Mouse (Mus musculus): ENCODE measurements around the gene Tfip11.

Tfip11 gene

GRCm38 (mm10) chr5:112367338-112367737, 41.2 kb downstream of the Tfip11 start:
- DNase-seq, result no peak

GRCm38 (mm10) chr5:112367929-112368328, 41.8 kb downstream of the Tfip11 start:
- DNase-seq, result peak; percentile 62

- no peak for DNase-seq
Observed at GRCm38 (mm10) chr5:112368666-112369065, 42.5 kb downstream of the Tfip11 start.

- DNase-seq, result no peak
Observed at GRCm38 (mm10) chr5:112369326-112369725, 43.2 kb downstream of the Tfip11 start.

GRCm38 (mm10) chr5:112370236-112370813, 44.2 kb downstream of the Tfip11 start:
- DNase-seq, result no peak

GRCm38 (mm10) chr5:112371933-112372332, 45.8 kb downstream of the Tfip11 start:
- peak; percentile 86 for DNase-seq

GRCm38 (mm10) chr5:112376111-112376510, 50.0 kb downstream of the Tfip11 start:
- DNase-seq, result no peak

- DNase-seq, result peak; percentile 60
Observed at GRCm38 (mm10) chr5:112377380-112377779, 51.2 kb downstream of the Tfip11 start.

GRCm38 (mm10) chr5:112378716-112379115, 52.6 kb downstream of the Tfip11 start:
- DNase-seq, result no peak

- DNase-seq, result no peak
Observed at GRCm38 (mm10) chr5:112381154-112381553, 55.0 kb downstream of the Tfip11 start.

- no peak for DNase-seq
Observed at GRCm38 (mm10) chr5:112382042-112382441, 55.9 kb downstream of the Tfip11 start.

GRCm38 (mm10) chr5:112382641-112383330, 56.6 kb downstream of the Tfip11 start:
- peak; percentile 69 for DNase-seq

GRCm38 (mm10) chr5:112384805-112385472, 58.8 kb downstream of the Tfip11 start:
- no peak for DNase-seq

- DNase-seq, result no peak
Observed at GRCm38 (mm10) chr5:112385973-112386372, 59.8 kb downstream of the Tfip11 start.

Data from right cerebral cortex, adult 18-20 months (tissue).